Mouse (Mus musculus) lung, embryonic 15.5 days (tissue): Measurements from ENCODE around the gene Pdlim3. TPM values are rescaled to one million over a fixed set of nuclear protein-coding genes. Genes with fewer than 3 reads are reported as not detected.

Experiments used
- ATAC-seq: fragments of 200-750 bp; cut with Nextera tagmentation; 2 replicates; pipeline ENCODE4 v1.8.0; 2017; ENCODE audit warnings: moderate number of reproducible peaks, borderline replicate concordance; ENCODE audit not compliant: low FRiP score, low TSS enrichment; ENCODE audit errors: extremely low read depth
- H3K27ac ChIP-seq: fragments of 300-500 bp; sonication (generic); 2 replicates; pipeline ENCODE4 v1.5.1; 2015; ENCODE audit warnings: moderate library complexity, mild to moderate bottlenecking, inconsistent platforms
- H3K27me3 ChIP-seq: fragments of 300-500 bp; sonication (generic); 2 replicates; pipeline ENCODE4 v1.6.1; 2015; ENCODE audit warnings: inconsistent platforms
- H3K36me3 ChIP-seq: fragments of 300-500 bp; sonication (generic); 2 replicates; pipeline ENCODE4 v1.6.1; 2015; ENCODE audit warnings: inconsistent platforms
- H3K4me1 ChIP-seq: fragments of 300-500 bp; sonication (generic); 2 replicates; pipeline ENCODE4 v1.6.1; 2015; ENCODE audit warnings: inconsistent platforms
- H3K4me2 ChIP-seq: fragments of 300-500 bp; sonication (generic); 2 replicates; pipeline ENCODE4 v1.6.1; 2015; ENCODE audit warnings: inconsistent platforms, mild to moderate bottlenecking, moderate library complexity
- H3K4me3 ChIP-seq: fragments of 300-500 bp; sonication (generic); 2 replicates; pipeline ENCODE4 v1.5.1; 2015; ENCODE audit warnings: mild to moderate bottlenecking, inconsistent platforms
- H3K9ac ChIP-seq: fragments of 300-500 bp; sonication (generic); 2 replicates; pipeline ENCODE4 v1.6.1; 2015; ENCODE audit warnings: inconsistent platforms
- H3K9me3 ChIP-seq: fragments of 300-500 bp; sonication (generic); 2 replicates; pipeline ENCODE4 v1.6.1; 2016; ENCODE audit warnings: inconsistent platforms
- WGBS: fragments of 180-500 bp; shearing (Covaris S2); methylation state at CpG from one replicate; pipeline ENCODE4 v1.1.7; 2015; 5-methylcytosine and 5-hydroxymethylcytosine counted together
- polyA plus RNA-seq: library from polyadenylated mRNA; unstranded; fragments of >200 nt; fragmentation: Nextera tagmentation; extraction: Ambion mirVana; gene quantifications from 2 replicates; pipeline ENCODE4 v1.2.1, GENCODE M21; 2015

Pdlim3 gene
- polyA plus RNA-seq, 1 experiment from 2014 or later: 46.1 TPM

DNA sequence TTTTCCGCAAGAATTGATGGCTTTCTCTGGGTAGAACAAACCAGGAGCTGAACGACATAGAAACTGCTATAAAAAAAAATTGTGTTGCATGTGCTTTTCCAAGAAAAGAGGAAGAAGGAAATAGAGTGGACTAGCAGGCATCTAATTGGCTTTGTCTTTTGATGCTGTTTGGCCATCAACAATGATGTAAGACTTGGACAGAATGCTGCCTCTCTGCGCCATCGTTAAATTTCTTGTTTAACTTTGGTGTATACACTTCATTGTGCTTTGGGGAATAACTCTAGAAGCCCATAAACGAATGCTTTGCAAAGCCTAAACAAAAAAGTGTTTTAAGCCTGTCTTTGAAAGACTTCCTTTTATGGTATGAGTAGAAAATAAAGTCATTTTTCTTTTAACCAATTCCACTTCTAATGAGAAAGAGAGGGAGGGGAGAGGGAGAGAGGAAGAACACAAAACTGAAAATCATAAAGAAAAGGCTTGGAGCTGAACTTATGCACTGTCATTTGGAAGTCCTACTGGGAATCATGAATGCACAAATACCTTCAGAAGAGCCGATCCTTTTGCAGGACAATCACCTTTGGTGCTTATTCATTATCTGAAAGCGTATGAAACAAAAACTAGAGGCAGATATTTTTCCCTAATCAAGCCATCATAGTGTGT, 20.5 kb downstream of the Pdlim3 start:
- Histone ChIP-seq H3K9me3 (no peaks in the 10 kb centered on the region), H3K4me2 (no peak overlapping the region), H3K36me3 (no peaks in the 10 kb centered on the region), H3K4me3 (no peak overlapping the region), H3K27me3 (no peaks in the 10 kb centered on the region), H3K4me1 (peaks cover 11% of the 10 kb centered on the region), H3K9ac (no peak overlapping the region), H3K27ac (0 out of 2 replicates have a peak overlapping the region, but pooled peaks have one; percentile 30)
- no peak; the same call in 1 of the 2 replicates for ATAC-seq
- 65% methylated on average over 7 of the region's 7 CpGs for WGBS

- Histone ChIP-seq H3K9me3 (no peaks in the 10 kb centered on the region), H3K4me2 (no peak overlapping the region), H3K4me3 (no peak overlapping the region), H3K27me3 (no peaks in the 10 kb centered on the region), H3K9ac (no peak overlapping the region), H3K27ac (0 out of 2 replicates have a peak overlapping the region, but pooled peaks have one; percentile 30), H3K4me1 (peaks cover 11% of the 10 kb centered on the region), H3K36me3 (no peaks in the 10 kb centered on the region)
- 76% methylated on average over 4 of the region's 4 CpGs for WGBS
- no peak for ATAC-seq
Measured at GRCm38 (mm10) chr8:45906251-45906619, 21.0 kb downstream of the Pdlim3 start.

GRCm38 (mm10) chr8:45913707-45914106, 28.4 kb downstream of the Pdlim3 start:
- Histone ChIP-seq H3K4me3 (no peak overlapping the region), H3K9ac (no peak overlapping the region), H3K4me2 (no peak overlapping the region), H3K4me1 (no peaks in the 10 kb centered on the region), H3K27ac (no peak overlapping the region), H3K9me3 (no peaks in the 10 kb centered on the region), H3K27me3 (no peaks in the 10 kb centered on the region), H3K36me3 (no peaks in the 10 kb centered on the region)
- ATAC-seq: no peak
- 77% methylated on average over 11 of the region's 11 CpGs for WGBS

DNA sequence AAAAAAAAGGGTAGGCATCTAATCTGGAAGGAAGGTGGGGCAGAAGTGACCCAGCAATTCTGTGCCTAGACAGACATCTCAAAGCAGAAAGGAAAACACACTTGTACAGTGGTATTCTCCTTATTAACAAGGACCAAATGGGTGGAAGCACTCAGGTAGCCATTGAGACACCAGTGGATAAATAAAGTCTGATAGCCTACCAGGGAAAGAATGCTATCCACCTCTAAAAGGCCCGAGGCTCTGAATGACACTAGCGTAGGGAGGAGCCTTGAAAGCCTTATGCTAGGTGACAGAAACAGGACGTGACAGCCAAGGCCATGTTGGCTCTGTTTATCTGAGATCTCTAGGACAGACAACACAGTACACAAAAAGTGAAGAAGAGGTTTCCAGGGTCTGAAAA, 31.2 kb downstream of the Pdlim3 start:
- H3K27ac ChIP-seq: no peak overlapping the region
- H3K4me1 ChIP-seq: no peaks in the 10 kb centered on the region
- H3K9me3 ChIP-seq: no peaks in the 10 kb centered on the region
- H3K36me3 ChIP-seq: no peaks in the 10 kb centered on the region
- H3K4me2 ChIP-seq: no peak overlapping the region
- H3K9ac ChIP-seq: no peak overlapping the region
- 52% methylated on average over 3 of the region's 3 CpGs for WGBS
- no peak for ATAC-seq
- no peak overlapping the region for H3K4me3 ChIP-seq
- no peaks in the 10 kb centered on the region for H3K27me3 ChIP-seq

DNA sequence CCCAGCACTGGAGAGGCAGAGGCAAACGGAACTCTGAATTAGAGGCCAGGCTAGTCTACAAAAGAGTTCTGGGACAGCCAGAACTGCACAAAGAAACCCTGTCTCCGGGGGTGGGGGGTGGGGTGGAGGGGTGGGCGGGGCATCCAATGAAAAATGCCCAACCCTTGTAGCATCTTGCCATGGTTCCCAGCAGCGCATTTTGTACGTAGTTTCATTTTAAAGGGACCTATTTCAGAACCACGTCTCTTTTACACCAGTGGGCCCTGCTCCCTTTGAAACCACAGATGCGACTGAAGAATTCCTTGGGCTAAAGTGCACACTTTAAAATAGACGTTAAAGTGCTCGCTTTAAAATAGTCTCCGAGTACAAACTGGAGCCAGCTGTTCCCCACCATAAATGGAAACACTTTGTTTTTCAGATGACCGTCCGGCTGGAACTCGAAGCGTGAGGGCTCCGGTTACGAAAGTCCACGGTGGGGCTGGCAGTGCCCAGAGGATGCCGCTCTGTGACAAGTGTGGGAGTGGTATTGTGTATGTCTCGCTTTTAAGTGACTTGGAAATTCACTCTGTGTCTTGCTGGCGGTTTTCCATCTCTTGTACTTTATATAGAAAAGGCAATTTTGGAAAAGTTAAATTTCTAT, 31.9 kb downstream of the Pdlim3 start:
- 65% methylated on average over 20 of the region's 20 CpGs for WGBS
- peak; percentile 39; the same call in 1 of the 2 replicates for ATAC-seq

GRCm38 (mm10) chr8:45918891-45919290, 33.6 kb downstream of the Pdlim3 start:
- Histone ChIP-seq H3K27me3 (no peaks in the 10 kb centered on the region), H3K4me3 (no peak overlapping the region), H3K9ac (no peak overlapping the region), H3K4me2 (no peak overlapping the region), H3K27ac (no peak overlapping the region), H3K4me1 (no peaks in the 10 kb centered on the region), H3K9me3 (no peaks in the 10 kb centered on the region), H3K36me3 (no peaks in the 10 kb centered on the region)
- WGBS: 76% methylated on average over 15 of the region's 15 CpGs
- no peak for ATAC-seq

More for the DNA sequence above, 31.9 kb downstream of the Pdlim3 start:
- H3K4me2 ChIP-seq: peak overlapping the region; percentile 2; the same call in 1 of the 2 replicates
- no peaks in the 10 kb centered on the region for H3K36me3 ChIP-seq
- H3K27me3 ChIP-seq: no peaks in the 10 kb centered on the region
- no peak overlapping the region for H3K9ac ChIP-seq
- no peaks in the 10 kb centered on the region for H3K4me1 ChIP-seq
- no peak overlapping the region for H3K4me3 ChIP-seq
- H3K9me3 ChIP-seq: no peaks in the 10 kb centered on the region
- no peak overlapping the region for H3K27ac ChIP-seq

DNA sequence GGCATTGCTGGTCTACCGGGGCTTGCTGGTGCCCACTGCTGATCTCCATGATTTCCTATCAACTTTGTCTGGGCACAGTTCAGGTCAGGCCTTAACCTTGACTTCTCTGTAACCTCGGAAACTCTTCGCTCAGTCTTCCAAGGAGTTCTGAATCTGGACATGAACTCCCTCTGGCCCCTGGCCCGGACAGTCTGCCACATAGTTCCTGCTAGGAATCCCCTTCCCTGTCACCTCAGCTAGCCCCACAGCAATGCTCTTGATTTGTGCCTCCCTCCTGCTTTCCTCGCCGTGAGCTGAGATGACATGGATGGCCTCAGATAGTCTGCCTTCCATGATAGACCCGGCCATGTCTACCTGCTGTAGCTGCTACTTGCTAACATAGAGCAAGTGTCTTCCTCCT, 35.1 kb downstream of the Pdlim3 start:
- no peak overlapping the region for H3K4me3 ChIP-seq
- ATAC-seq: no peak
- no peak overlapping the region for H3K4me2 ChIP-seq
- H3K36me3 ChIP-seq: no peaks in the 10 kb centered on the region
- no peak overlapping the region for H3K27ac ChIP-seq
- 85% methylated on average over 7 of the region's 7 CpGs for WGBS
- no peaks in the 10 kb centered on the region for H3K9me3 ChIP-seq
- H3K4me1 ChIP-seq: no peaks in the 10 kb centered on the region
- H3K27me3 ChIP-seq: no peaks in the 10 kb centered on the region
- H3K9ac ChIP-seq: no peak overlapping the region

- no peak overlapping the region for H3K9ac ChIP-seq
- H3K27ac ChIP-seq: no peak overlapping the region
- no peaks in the 10 kb centered on the region for H3K36me3 ChIP-seq
- no peak overlapping the region for H3K4me3 ChIP-seq
- WGBS: 86% methylated on average over 7 of the region's 7 CpGs
- no peak overlapping the region for H3K4me2 ChIP-seq
- H3K9me3 ChIP-seq: no peaks in the 10 kb centered on the region
- H3K4me1 ChIP-seq: no peaks in the 10 kb centered on the region
- ATAC-seq: no peak
- no peaks in the 10 kb centered on the region for H3K27me3 ChIP-seq
Measured at GRCm38 (mm10) chr8:45922116-45922515, 36.9 kb downstream of the Pdlim3 start.

GRCm38 (mm10) chr8:45934582-45935014, 49.3 kb downstream of the Pdlim3 start, which contains the start of gene Ccdc110:
Ccdc110 (plus strand) TSS chr8:45934619.
- 3% methylated on average over 23 of the region's 23 CpGs for WGBS
- Histone ChIP-seq H3K4me2 (peak within 1 kb of the TSS; percentile 56), H3K9ac (no peak within 1 kb of the TSS; the same call in 1 of the 2 replicates), H3K4me3 (peak within 1 kb of the TSS; percentile 29), H3K27ac (no peak within 1 kb of the TSS), H3K9me3 (no peaks in the 10 kb centered on the region), H3K36me3 (no peaks in the 10 kb centered on the region), H3K27me3 (0 out of 2 replicates have a peak, but pooled peaks cover 6% of the 10 kb centered on the region), H3K4me1 (peaks cover 4% of the 10 kb centered on the region)
- peak; percentile 64; the same call in 1 of the 2 replicates for ATAC-seq

GRCm38 (mm10) chr8:45936986-45937385, 51.7 kb downstream of the Pdlim3 start:
- ATAC-seq: no peak

GRCm38 (mm10) chr8:45946283-45946682, 61.0 kb downstream of the Pdlim3 start:
- Histone ChIP-seq H3K4me2 (no peak overlapping the region), H3K36me3 (no peaks in the 10 kb centered on the region), H3K27me3 (no peaks in the 10 kb centered on the region), H3K4me3 (no peak overlapping the region), H3K4me1 (no peaks in the 10 kb centered on the region), H3K27ac (no peak overlapping the region), H3K9me3 (no peaks in the 10 kb centered on the region), H3K9ac (no peak overlapping the region)
- no peak for ATAC-seq
- 92% methylated on average over 4 of the region's 4 CpGs for WGBS

More at GRCm38 (mm10) chr8:45936986-45937385, 51.7 kb downstream of the Pdlim3 start:
- Histone ChIP-seq H3K9me3 (no peaks in the 10 kb centered on the region), H3K4me1 (peaks cover 4% of the 10 kb centered on the region), H3K9ac (no peak overlapping the region), H3K36me3 (no peaks in the 10 kb centered on the region), H3K4me2 (no peak overlapping the region), H3K27ac (no peak overlapping the region), H3K27me3 (0 out of 2 replicates have a peak, but pooled peaks cover 6% of the 10 kb centered on the region), H3K4me3 (no peak overlapping the region)
- 76% methylated on average over 9 of the region's 9 CpGs for WGBS

DNA sequence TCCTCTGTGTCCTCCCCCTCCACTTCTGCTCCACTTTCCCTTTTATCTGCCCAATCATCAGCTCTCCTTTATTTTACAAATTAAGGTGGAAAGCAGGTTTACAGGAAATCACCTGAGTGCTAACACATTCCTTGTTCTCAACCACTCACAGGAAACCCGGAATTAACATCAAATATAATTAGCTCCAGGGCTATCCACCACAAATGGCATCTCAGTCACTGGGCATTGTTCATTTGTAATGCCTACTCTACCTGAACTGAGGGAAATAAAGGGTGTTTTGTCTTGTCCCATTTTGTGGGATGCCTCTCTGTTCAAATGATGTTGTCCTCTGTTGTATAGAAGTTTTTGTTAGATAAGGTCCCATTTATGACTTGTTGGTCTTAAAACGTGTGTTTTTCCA, 65.4 kb downstream of the Pdlim3 start:
- H3K4me3 ChIP-seq: no peak overlapping the region
- no peaks in the 10 kb centered on the region for H3K27me3 ChIP-seq
- H3K4me1 ChIP-seq: no peaks in the 10 kb centered on the region
- WGBS: 67% methylated on average over 2 of the region's 2 CpGs
- no peak overlapping the region for H3K9ac ChIP-seq
- no peak for ATAC-seq
- no peak overlapping the region for H3K4me2 ChIP-seq
- H3K27ac ChIP-seq: no peak overlapping the region
- H3K9me3 ChIP-seq: no peaks in the 10 kb centered on the region
- H3K36me3 ChIP-seq: no peaks in the 10 kb centered on the region
